Mouse (Mus musculus): Measurements from ENCODE around the gene Gm5346. TPM values are rescaled to one million over a fixed set of nuclear protein-coding genes. Genes with fewer than 3 reads are reported as not detected.
"Not testable (repeated sequence)": the region's sequence is repeated elsewhere in the genome, so short reads cannot be mapped to it uniquely, and the experiment has no call there.

The Gm5346 gene
- polyA plus RNA-seq (2015; fragmentation: Nextera tagmentation; extraction: Ambion mirVana): not detected in 2 replicates

DNA sequence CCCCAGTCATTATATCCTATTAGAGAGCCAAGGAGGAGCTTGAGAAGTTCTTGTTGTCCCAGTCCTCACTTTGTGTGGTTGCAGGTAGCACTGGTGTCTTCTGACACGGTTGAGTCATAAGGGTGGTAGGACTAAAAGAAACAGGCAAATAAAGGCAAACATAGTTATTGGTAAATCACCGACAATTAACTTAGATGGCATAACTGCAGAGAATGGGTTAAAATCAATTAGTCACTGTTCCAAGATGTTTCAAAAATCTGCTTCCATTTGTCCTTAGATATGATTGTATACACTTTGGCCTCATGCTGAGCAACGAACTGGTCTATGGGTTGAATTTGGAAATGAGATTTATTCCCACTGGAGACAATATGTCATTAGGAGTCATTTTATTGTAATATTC is at the start of gene Gm5346:
TSS of gene Gm5346 (minus strand) at position 101 of the 400 bp plus-strand sequence.
- Histone ChIP-seq H3K27me3 (replicated peaks; ENCODE audit: control insufficient read depth, insufficient read depth, low read length) (no peaks in the 10 kb centered on the region), H3K9ac (replicated peaks; ENCODE audit: low read depth, low read length) (no peak within 1 kb of the TSS), H3K36me3 (ENCODE audit: control insufficient read depth, insufficient read depth) (no peaks in the 10 kb centered on the region), H3K4me3 (replicated peaks; ENCODE audit: low read length) (no peak within 1 kb of the TSS), H3K4me2 (ENCODE audit: low read length) (no peak within 1 kb of the TSS), H3K27ac (ENCODE audit: low read length) (no peak within 1 kb of the TSS), H3K4me1 (replicated peaks; ENCODE audit: control insufficient read depth, insufficient read depth, low read length) (no peaks in the 10 kb centered on the region), H3K9me3 (ENCODE audit: control insufficient read depth, low read length) (no peaks in the 10 kb centered on the region)
- WGBS: 90% methylated on average over 3 of the region's 3 CpGs
- ATAC-seq: no peak

DNA sequence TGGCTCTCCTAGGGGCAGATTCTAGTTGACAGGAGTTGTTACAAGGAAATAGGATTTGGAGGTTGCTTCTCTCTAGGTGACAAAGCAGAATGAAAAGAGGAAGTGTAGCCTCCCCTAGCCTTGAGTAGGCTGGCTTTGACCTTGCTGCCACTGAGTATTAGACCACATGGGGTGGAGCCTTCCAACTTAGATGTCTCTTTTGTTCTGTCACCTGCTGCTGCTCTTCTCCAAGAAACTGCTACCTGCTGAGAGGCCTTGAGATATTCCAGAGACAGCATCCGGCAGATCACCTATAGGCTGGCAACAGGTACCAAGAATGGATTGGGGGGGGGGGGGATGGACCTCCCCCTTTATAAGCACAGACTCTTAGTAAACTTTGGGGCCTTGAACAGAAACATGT is 11.0 kb downstream of the Gm5346 start:
- H3K36me3 ChIP-seq (ENCODE audit: control insufficient read depth, insufficient read depth): no peaks in the 10 kb centered on the region
- H3K4me3 ChIP-seq (replicated peaks; ENCODE audit: low read length): no peak overlapping the region
- H3K4me2 ChIP-seq (ENCODE audit: low read length): no peak overlapping the region
- ATAC-seq: no peak
- no peak overlapping the region for H3K9ac ChIP-seq (replicated peaks; ENCODE audit: low read depth, low read length)
- no peaks in the 10 kb centered on the region for H3K9me3 ChIP-seq (ENCODE audit: control insufficient read depth, low read length)
- no peaks in the 10 kb centered on the region for H3K27me3 ChIP-seq (replicated peaks; ENCODE audit: control insufficient read depth, insufficient read depth, low read length)
- no peak overlapping the region for H3K27ac ChIP-seq (ENCODE audit: low read length)
- 95% methylated on average over 1 of the region's 1 CpGs for WGBS
- no peaks in the 10 kb centered on the region for H3K4me1 ChIP-seq (replicated peaks; ENCODE audit: control insufficient read depth, insufficient read depth, low read length)

DNA sequence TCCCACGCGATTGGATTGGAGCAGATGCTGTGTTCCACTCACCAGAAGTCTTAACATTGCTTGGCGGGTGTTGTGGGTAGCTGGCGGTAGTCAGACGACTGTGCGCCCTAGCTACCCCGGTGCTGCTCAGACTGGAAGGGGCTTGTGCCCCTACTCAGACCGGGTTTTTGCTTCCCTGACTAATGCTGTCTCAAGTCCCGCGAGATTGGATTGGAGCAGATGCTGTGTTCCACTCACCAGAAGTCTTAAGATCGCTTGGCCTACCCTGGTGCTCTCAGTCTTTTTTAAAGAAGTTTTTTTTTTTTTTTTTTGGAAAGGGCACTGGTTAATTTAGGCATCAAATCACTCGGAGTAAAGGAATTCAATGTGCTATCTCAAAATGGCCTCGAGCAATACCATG is 23.4 kb downstream of the Gm5346 start:
- not testable (repeated sequence) for ATAC-seq; H3K27me3 ChIP-seq (replicated peaks; ENCODE audit: control insufficient read depth, insufficient read depth, low read length); H3K4me2 ChIP-seq (ENCODE audit: low read length); H3K9me3 ChIP-seq (ENCODE audit: control insufficient read depth, low read length); H3K4me3 ChIP-seq (replicated peaks; ENCODE audit: low read length); H3K36me3 ChIP-seq (ENCODE audit: control insufficient read depth, insufficient read depth); H3K9ac ChIP-seq (replicated peaks; ENCODE audit: low read depth, low read length); H3K4me1 ChIP-seq (replicated peaks; ENCODE audit: control insufficient read depth, insufficient read depth, low read length); H3K27ac ChIP-seq (ENCODE audit: low read length)
- WGBS: 86% methylated on average over 13 of the region's 13 CpGs

DNA sequence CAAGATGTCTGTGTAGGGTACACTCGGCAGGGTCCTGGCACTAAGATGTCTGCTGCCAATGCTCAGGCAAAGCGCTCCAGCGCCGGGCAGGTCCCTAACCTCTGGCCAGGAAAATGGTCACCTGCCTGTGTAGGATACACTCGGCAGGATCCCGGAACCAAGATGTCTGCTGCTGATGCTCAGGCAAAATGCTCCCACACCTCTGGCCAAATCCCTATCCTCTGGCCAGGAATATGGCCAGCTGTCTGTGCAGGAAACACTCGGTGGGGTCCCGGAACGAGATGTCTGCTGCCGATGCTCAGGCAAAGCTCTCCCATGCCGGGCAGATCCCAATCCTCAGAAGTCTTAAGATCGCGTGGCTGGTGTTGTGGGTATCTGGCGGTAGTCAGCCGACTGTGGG is 23.9 kb downstream of the Gm5346 start:
- H3K4me1 ChIP-seq (replicated peaks; ENCODE audit: control insufficient read depth, insufficient read depth, low read length); H3K4me2 ChIP-seq (ENCODE audit: low read length); H3K36me3 ChIP-seq (ENCODE audit: control insufficient read depth, insufficient read depth); ATAC-seq; H3K4me3 ChIP-seq (replicated peaks; ENCODE audit: low read length); H3K9me3 ChIP-seq (ENCODE audit: control insufficient read depth, low read length); H3K27me3 ChIP-seq (replicated peaks; ENCODE audit: control insufficient read depth, insufficient read depth, low read length); H3K9ac ChIP-seq (replicated peaks; ENCODE audit: low read depth, low read length); H3K27ac ChIP-seq (ENCODE audit: low read length): not testable (repeated sequence)
- WGBS: 95% methylated on average over 15 of the region's 15 CpGs

DNA sequence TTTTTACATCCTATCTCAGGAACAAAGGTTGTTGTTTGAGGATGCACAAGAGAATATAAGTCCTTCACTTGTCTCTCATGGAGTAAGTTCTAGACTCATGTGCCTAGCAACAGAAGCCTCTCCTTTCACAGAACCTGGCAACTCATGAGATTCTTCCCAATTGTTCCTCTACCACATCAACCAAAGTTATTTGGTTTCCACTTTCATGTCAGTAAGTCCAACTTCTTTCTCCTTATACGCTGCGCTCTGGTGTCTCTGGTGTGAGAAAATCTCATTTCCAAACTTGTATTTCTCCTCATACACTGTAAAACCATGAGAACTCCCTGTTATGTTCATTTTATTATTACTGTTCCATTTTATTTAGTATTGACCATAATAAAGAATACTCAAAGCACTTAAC is 50.5 kb downstream of the Gm5346 start, which contains the start of gene Adam26a:
TSS of gene Adam26a (minus strand) at position 101 of the 400 bp plus-strand sequence.
- H3K4me1 ChIP-seq (replicated peaks; ENCODE audit: control insufficient read depth, insufficient read depth, low read length); H3K9me3 ChIP-seq (ENCODE audit: control insufficient read depth, low read length); ATAC-seq; H3K9ac ChIP-seq (replicated peaks; ENCODE audit: low read depth, low read length); H3K4me2 ChIP-seq (ENCODE audit: low read length); H3K27ac ChIP-seq (ENCODE audit: low read length); H3K27me3 ChIP-seq (replicated peaks; ENCODE audit: control insufficient read depth, insufficient read depth, low read length); H3K36me3 ChIP-seq (ENCODE audit: control insufficient read depth, insufficient read depth); H3K4me3 ChIP-seq (replicated peaks; ENCODE audit: low read length): not testable (repeated sequence)
- WGBS: 95% methylated on average over 2 of the region's 2 CpGs

Other genes with a start within 250 kb of the Gm5346 start
- gene Adam26b, start 99.2 kb downstream of the Gm5346 start, polyA plus RNA-seq (2015; fragmentation: Nextera tagmentation; extraction: Ambion mirVana): not detected in 2 replicates
- not detected in 2 replicates for gene Adam26a, start 50.6 kb downstream of the Gm5346 start, polyA plus RNA-seq (2015; fragmentation: Nextera tagmentation; extraction: Ambion mirVana)
- gene Adam34, start 82.8 kb upstream of the Gm5346 start, polyA plus RNA-seq (2015; fragmentation: Nextera tagmentation; extraction: Ambion mirVana): not detected in 2 replicates

All from forebrain, embryonic 16.5 days (tissue).